Comparison of ENCODE assay signal across 8 mouse cellular contexts in genomic region chr8:9771606-9772518, GRCm38 (mm10). TPM values are rescaled to one million over a fixed set of nuclear protein-coding genes. Genes with fewer than 3 reads are reported as not detected.
DNase-seq lines count a peak whose midpoint lies in the region; ATAC-seq and TF ChIP-seq lines count a peak whose summit lies in the region.

No protein-coding gene starts in this region.

- H3K9ac ChIP-seq in embryonic facial prominence, embryonic 15.5 days: no peak overlapping the region
- H3K9ac ChIP-seq in liver, postnatal 0 days (replicated peaks): no peak overlapping the region
- peak overlapping the region; percentile 58 for H3K9ac ChIP-seq in stomach, embryonic 16.5 days (ENCODE audit: low read length)

- H3K27me3 ChIP-seq in testis, adult 2 months (ENCODE audit: control insufficient read depth, insufficient read depth, low read length): peaks cover 2% of the 10 kb centered on the region; the same call in 1 of the 2 replicates
- peaks cover 59% of the 10 kb centered on the region for H3K27me3 ChIP-seq in embryonic facial prominence, embryonic 15.5 days
- H3K27me3 ChIP-seq in liver, postnatal 0 days (ENCODE audit: insufficient read depth, low read length): peaks cover 39% of the 10 kb centered on the region
- peaks cover 36% of the 10 kb centered on the region for H3K27me3 ChIP-seq in stomach, embryonic 16.5 days (ENCODE audit: control insufficient read depth, insufficient read depth, low read length)

- peak overlapping the region; percentile 44 for H3K4me3 ChIP-seq in testis, adult 2 months (ENCODE audit: control insufficient read depth, low read depth, low read length)
- peak overlapping the region; percentile 49 for H3K4me3 ChIP-seq in embryonic facial prominence, embryonic 15.5 days (replicated peaks)
- H3K4me3 ChIP-seq in liver, postnatal 0 days (ENCODE audit: low read depth, low read length): no peak overlapping the region
- peak overlapping the region; percentile 51 for H3K4me3 ChIP-seq in stomach, embryonic 16.5 days (replicated peaks; ENCODE audit: low read length)

- TF ChIP-seq EP300 in liver, postnatal 0 days (IDR thresholded peaks at IDR 0.05; ENCODE audit: low read depth): no peak

- no peak for TF ChIP-seq CTCF in testis, adult 2 months (IDR thresholded peaks at IDR 0.05; ENCODE audit: control insufficient read depth, insufficient read depth, insufficient replicate concordance, low read depth, low read length)
- TF ChIP-seq CTCF in liver, postnatal 0 days (IDR thresholded peaks at IDR 0.05; ENCODE audit: low read depth): no peak

- no peak for ATAC-seq in embryonic facial prominence, embryonic 15.5 days (ENCODE audit: insufficient number of reproducible peaks, low FRiP score, low TSS enrichment, low read depth)
- ATAC-seq in liver, postnatal 0 days: no peak
- peak; percentile 13; the same call in 1 of the 2 replicates for ATAC-seq in stomach, embryonic 16.5 days (ENCODE audit: insufficient read depth, low FRiP score)

- 1% methylated on average over 47 of the region's 55 CpGs for WGBS in embryonic facial prominence, embryonic 15.5 days
- under 1% methylated on average over 53 of the region's 55 CpGs for WGBS in liver, postnatal 0 days (ENCODE audit: insufficient replicate concordance)
- 1% methylated on average over 55 of the region's 55 CpGs for WGBS in stomach, embryonic 16.5 days

- H3K9me3 ChIP-seq in embryonic facial prominence, embryonic 15.5 days (replicated peaks): no peaks in the 10 kb centered on the region
- H3K9me3 ChIP-seq in liver, postnatal 0 days (ENCODE audit: low read length): no peaks in the 10 kb centered on the region
- no peaks in the 10 kb centered on the region for H3K9me3 ChIP-seq in stomach, embryonic 16.5 days (replicated peaks; ENCODE audit: control insufficient read depth, low read length)

- no peaks in the 10 kb centered on the region for H3K36me3 ChIP-seq in testis, adult 2 months (ENCODE audit: control insufficient read depth, insufficient read depth, low read length)
- no peaks in the 10 kb centered on the region for H3K36me3 ChIP-seq in embryonic facial prominence, embryonic 15.5 days
- H3K36me3 ChIP-seq in liver, postnatal 0 days (replicated peaks; ENCODE audit: insufficient read depth, low read length): no peaks in the 10 kb centered on the region
- H3K36me3 ChIP-seq in stomach, embryonic 16.5 days (ENCODE audit: control insufficient read depth, insufficient read depth, low read length): no peaks in the 10 kb centered on the region

- H3K4me2 ChIP-seq in embryonic facial prominence, embryonic 15.5 days (replicated peaks): peak overlapping the region; percentile 86
- peak overlapping the region; percentile 47 for H3K4me2 ChIP-seq in liver, postnatal 0 days (ENCODE audit: low read depth, low read length)
- peak overlapping the region; percentile 89 for H3K4me2 ChIP-seq in stomach, embryonic 16.5 days (ENCODE audit: low read depth, low read length)

- TF ChIP-seq POLR2A in testis, adult 2 months (IDR thresholded peaks at IDR 0.05; ENCODE audit: control insufficient read depth, low read depth, low read length): no peak

- H3K4me1 ChIP-seq in testis, adult 2 months (ENCODE audit: control insufficient read depth, insufficient read depth, low read length): peaks cover 15% of the 10 kb centered on the region
- peaks cover 24% of the 10 kb centered on the region for H3K4me1 ChIP-seq in embryonic facial prominence, embryonic 15.5 days
- peaks cover 3% of the 10 kb centered on the region; the same call in 1 of the 2 replicates for H3K4me1 ChIP-seq in liver, postnatal 0 days (ENCODE audit: insufficient read depth)
- peaks cover 11% of the 10 kb centered on the region for H3K4me1 ChIP-seq in stomach, embryonic 16.5 days (ENCODE audit: control insufficient read depth, insufficient read depth, low read length)

- DNase-seq in testis, postnatal 14 days (ENCODE audit: low spot score): no peak
- peak; percentile 42 to 62 for DNase-seq in layer of hippocampus, adult 18-20 months (ENCODE audit: low spot score in 2 of 2)
- no peak for DNase-seq in liver, postnatal 0 days
- no peak for DNase-seq in urinary bladder, postnatal 14 days (ENCODE audit: low spot score)
- DNase-seq in kidney, adult 18-20 months: no peak

- H3K27ac ChIP-seq in testis, adult 2 months (ENCODE audit: control insufficient read depth, insufficient read depth, low read depth, low read length): no peak overlapping the region
- no peak overlapping the region for H3K27ac ChIP-seq in embryonic facial prominence, embryonic 15.5 days (replicated peaks)
- no peak overlapping the region for H3K27ac ChIP-seq in liver, postnatal 0 days (ENCODE audit: low read depth)
- no peak overlapping the region for H3K27ac ChIP-seq in stomach, embryonic 16.5 days (ENCODE audit: low read length)

RNA-seq across cellular contexts. Expression of gene Fam155a, which starts 0.9 kb away (rescaled TPM):
- polyA plus RNA-seq in testis, adult 2 months (2012; rRNA removed): 0.08 TPM in 1 of 2 replicates, not detected in the other
- polyA plus RNA-seq in embryonic facial prominence, embryonic 15.5 days (2015; fragmentation: Nextera tagmentation; extraction: Ambion mirVana): 1.1 and 1.2 TPM in 2 replicates
- 100 to 1,000 TPM; 117 to 119 TPM for total RNA-seq in layer of hippocampus, adult 18-20 months (2021)
- not detected in 2 replicates for polyA plus RNA-seq in liver, postnatal 0 days (2015; fragmentation: Nextera tagmentation; extraction: Ambion mirVana)
- polyA plus RNA-seq in stomach, embryonic 16.5 days (2015; fragmentation: Nextera tagmentation; extraction: Ambion mirVana): 0.75 and 1.0 TPM in 2 replicates

Comparison
In these comparisons a context has a peak if more than half of its experiments do, and no peak if none do; other contexts are left out.
1. DNase-seq: peak in layer of hippocampus, adult 18-20 months (2 of 2); none in testis, postnatal 14 days (single experiment), liver, postnatal 0 days (single experiment), urinary bladder, postnatal 14 days (single experiment) and kidney, adult 18-20 months (single experiment).
2. Peak in every context shown above with its lines, with median percentiles within 50 percentile points of each other: H3K4me2 ChIP-seq.